Mouse (Mus musculus) liver, adult 2 months (tissue): Measurements from ENCODE around the gene Synpo2.

Source experiments
- CTCF ChIP-seq: fragments of 200-500 bp; IDR thresholded peaks from 2 replicates; pipeline ENCODE4 v1.5.1; 2011; ENCODE audit warnings: low read depth, low read length, control low read depth
- POLR2A ChIP-seq: fragments of 200-500 bp; IDR thresholded peaks from 2 replicates; pipeline ENCODE4 v1.6.1; 2011; ENCODE audit warnings: low read length, control low read depth; ENCODE audit not compliant: insufficient read depth; ENCODE audit errors: extremely low read depth

DNA sequence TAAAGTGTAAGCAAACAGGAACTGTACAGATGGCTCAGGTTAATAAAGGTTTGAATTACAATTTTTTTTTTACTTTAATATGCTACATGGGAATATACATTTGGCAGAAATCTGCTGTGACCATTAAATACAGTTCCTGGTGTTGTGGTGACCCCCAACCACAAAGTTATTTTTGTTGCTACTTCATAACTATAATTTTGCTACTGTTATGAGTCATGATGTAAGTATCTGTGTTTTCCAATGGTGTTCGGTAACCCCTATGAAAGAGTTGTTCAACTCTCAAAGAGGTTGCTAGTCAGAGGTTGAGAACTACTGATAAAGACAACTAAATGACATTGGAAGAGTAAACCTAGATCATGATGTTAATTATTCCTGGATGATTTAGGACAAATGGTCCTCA lies 193.6 kb downstream of the Synpo2 start:
- TF ChIP-seq POLR2A (no peak), CTCF (no peak)
